Mouse (Mus musculus) forebrain, embryonic 15.5 days (tissue): ENCODE data around the gene Mcu. TPM values are rescaled to one million over a fixed set of nuclear protein-coding genes. Genes with fewer than 3 reads are reported as not detected.

Experiments
- ATAC-seq: fragments of 200-750 bp; cut with Nextera tagmentation; replicated peaks from 2 replicates; pipeline ENCODE4 v1.8.0; 2017; ENCODE audit warnings: mild to moderate bottlenecking, moderate TSS enrichment, moderate library complexity
- H3K27ac ChIP-seq: fragments of 300-500 bp; sonication (generic); replicated peaks from 2 replicates; pipeline ENCODE4 v1.5.1; 2015; ENCODE audit warnings: mild to moderate bottlenecking, inconsistent platforms
- H3K27me3 ChIP-seq: fragments of 300-500 bp; sonication (generic); 2 replicates; pipeline ENCODE4 v1.6.1; 2015; ENCODE audit warnings: inconsistent platforms
- H3K36me3 ChIP-seq: fragments of 300-500 bp; sonication (generic); 2 replicates; pipeline ENCODE4 v1.6.1; 2015; ENCODE audit warnings: mild to moderate bottlenecking, inconsistent platforms
- H3K4me1 ChIP-seq: fragments of 300-500 bp; sonication (generic); 2 replicates; pipeline ENCODE4 v1.6.1; 2015; ENCODE audit warnings: inconsistent platforms
- H3K4me2 ChIP-seq: fragments of 300-500 bp; sonication (generic); replicated peaks from 2 replicates; pipeline ENCODE4 v1.6.1; 2015; ENCODE audit warnings: mild to moderate bottlenecking, inconsistent platforms
- H3K4me3 ChIP-seq: fragments of 300-500 bp; sonication (generic); 2 replicates; pipeline ENCODE4 v1.5.1; 2015; ENCODE audit warnings: mild to moderate bottlenecking, inconsistent platforms
- H3K9ac ChIP-seq: fragments of 300-500 bp; sonication (generic); replicated peaks from 2 replicates; pipeline ENCODE4 v1.6.1; 2015; ENCODE audit warnings: mild to moderate bottlenecking, inconsistent platforms
- H3K9me3 ChIP-seq: fragments of 300-500 bp; sonication (generic); 2 replicates; pipeline ENCODE4 v1.6.1; 2016; ENCODE audit warnings: inconsistent platforms
- WGBS: fragments of 180-500 bp; shearing (Covaris S2); methylation state at CpG from one replicate; pipeline ENCODE4 v1.1.7; 2015; ENCODE audit warnings: mixed read lengths; 5-methylcytosine and 5-hydroxymethylcytosine counted together
- polyA plus RNA-seq: library from polyadenylated mRNA; unstranded; fragments of >200 nt; fragmentation: Nextera tagmentation; extraction: Ambion mirVana; gene quantifications from 2 replicates; pipeline ENCODE4 v1.2.1, GENCODE M21; 2015

Gene Mcu
- polyA plus RNA-seq, 1 experiment from 2014 or later, result 22.8 TPM

DNA sequence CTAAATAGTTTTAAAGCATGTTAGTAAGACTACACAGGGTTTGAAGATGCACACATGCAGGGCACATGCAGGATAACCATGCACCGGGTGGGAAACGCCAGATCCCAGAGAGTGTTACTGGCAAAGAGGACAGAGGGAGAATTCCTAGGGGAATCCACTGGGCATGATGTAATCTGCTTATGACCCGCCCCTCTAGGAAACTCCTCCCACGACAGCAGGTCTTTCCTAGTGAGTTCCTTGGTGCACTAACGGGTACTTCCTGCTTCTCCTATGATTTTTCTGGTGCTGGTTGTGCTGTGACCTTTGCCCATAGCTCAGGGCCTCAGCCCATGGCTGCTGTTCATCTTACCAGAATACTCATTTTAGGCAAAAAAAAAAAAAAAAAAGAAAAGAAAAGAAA, 12.6 kb downstream of the Mcu start:
- H3K36me3 ChIP-seq, result no peaks in the 10 kb centered on the region
- no peak overlapping the region for H3K4me2 ChIP-seq
- WGBS, result 55% methylated on average over 5 of the region's 5 CpGs
- no peak overlapping the region for H3K4me3 ChIP-seq
- H3K27me3 ChIP-seq, result no peaks in the 10 kb centered on the region
- no peak overlapping the region for H3K27ac ChIP-seq
- H3K4me1 ChIP-seq, result peaks cover 11% of the 10 kb centered on the region
- no peak overlapping the region for H3K9ac ChIP-seq
- ATAC-seq, result no peak
- H3K9me3 ChIP-seq, result no peaks in the 10 kb centered on the region

DNA sequence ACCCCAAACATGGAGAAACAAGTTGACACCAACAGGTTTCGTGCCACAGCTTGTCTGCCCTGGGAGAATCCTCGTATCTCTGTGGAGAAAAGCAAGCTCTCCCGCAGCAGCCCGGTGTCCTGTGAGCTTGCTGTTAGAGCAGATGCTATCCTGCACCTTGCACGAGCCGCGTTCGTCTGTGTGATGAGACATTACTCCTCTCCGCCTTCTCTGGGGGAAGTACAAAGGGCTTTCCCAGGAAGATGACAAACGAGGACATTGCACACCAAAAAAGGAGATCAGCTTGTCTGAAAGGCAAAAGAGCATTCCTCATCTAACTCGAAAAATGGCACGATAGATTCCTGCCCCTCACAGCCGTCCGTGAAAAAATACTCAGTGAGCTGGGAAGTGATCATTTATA, 13.6 kb downstream of the Mcu start:
- 0 out of 2 replicates have a peak overlapping the region, but pooled peaks have one; percentile 6 for H3K27ac ChIP-seq
- H3K36me3 ChIP-seq, result no peaks in the 10 kb centered on the region
- no peaks in the 10 kb centered on the region for H3K27me3 ChIP-seq
- H3K4me3 ChIP-seq, result no peak overlapping the region
- H3K9ac ChIP-seq, result no peak overlapping the region
- ATAC-seq, result no peak
- H3K9me3 ChIP-seq, result no peaks in the 10 kb centered on the region
- WGBS, result 68% methylated on average over 14 of the region's 14 CpGs
- peaks cover 11% of the 10 kb centered on the region for H3K4me1 ChIP-seq
- no peak overlapping the region for H3K4me2 ChIP-seq

DNA sequence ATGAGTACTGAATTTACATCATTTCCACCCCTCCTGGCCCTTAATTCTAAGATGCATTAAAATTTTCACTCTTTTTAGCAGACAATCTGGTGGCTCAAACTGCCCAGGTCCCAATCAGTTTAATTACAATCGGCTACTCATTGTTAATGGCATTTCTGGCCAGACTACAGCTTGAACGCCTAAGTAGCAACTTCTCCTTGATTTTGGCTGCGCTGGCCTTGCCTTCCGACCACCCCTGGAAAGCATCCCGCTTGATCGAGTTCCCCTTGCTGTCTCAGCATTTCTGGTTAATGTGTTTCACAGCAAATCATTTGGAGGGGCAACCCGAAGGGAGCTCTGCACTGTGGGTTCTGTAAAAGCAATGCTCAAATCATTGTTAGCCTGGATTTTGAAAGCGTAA, 14.4 kb downstream of the Mcu start:
- no peak for ATAC-seq
- Histone ChIP-seq H3K36me3 (no peaks in the 10 kb centered on the region), H3K9me3 (no peaks in the 10 kb centered on the region), H3K4me2 (no peak overlapping the region), H3K4me1 (peaks cover 11% of the 10 kb centered on the region), H3K27ac (peak overlapping the region; percentile 48), H3K4me3 (no peak overlapping the region), H3K9ac (no peak overlapping the region), H3K27me3 (no peaks in the 10 kb centered on the region)
- 57% methylated on average over 8 of the region's 8 CpGs for WGBS

DNA sequence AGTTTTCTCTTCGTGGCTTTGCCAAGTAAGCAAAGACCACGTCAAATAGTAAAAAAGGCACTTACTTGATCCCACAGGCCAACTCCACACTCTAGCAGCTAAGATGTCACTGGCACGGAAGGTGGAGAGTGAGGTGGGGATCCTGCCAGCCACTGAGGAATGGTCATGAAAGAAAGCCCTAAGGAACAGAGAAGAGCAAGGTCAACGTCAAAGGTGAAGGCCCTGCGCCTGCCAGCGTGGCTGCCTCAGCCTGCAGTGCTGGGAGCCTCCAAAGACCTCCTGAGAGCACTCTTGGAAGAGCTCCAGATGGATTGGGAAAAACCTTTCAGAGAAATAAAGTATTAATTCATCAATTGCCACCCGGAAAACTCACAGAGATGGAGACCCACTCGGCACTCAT, 16.0 kb downstream of the Mcu start:
- Histone ChIP-seq H3K27me3 (no peaks in the 10 kb centered on the region), H3K4me1 (peaks cover 11% of the 10 kb centered on the region), H3K4me3 (no peak overlapping the region), H3K9me3 (no peaks in the 10 kb centered on the region), H3K27ac (no peak overlapping the region), H3K4me2 (no peak overlapping the region), H3K9ac (no peak overlapping the region), H3K36me3 (no peaks in the 10 kb centered on the region)
- WGBS, result 85% methylated on average over 8 of the region's 8 CpGs
- no peak for ATAC-seq

DNA sequence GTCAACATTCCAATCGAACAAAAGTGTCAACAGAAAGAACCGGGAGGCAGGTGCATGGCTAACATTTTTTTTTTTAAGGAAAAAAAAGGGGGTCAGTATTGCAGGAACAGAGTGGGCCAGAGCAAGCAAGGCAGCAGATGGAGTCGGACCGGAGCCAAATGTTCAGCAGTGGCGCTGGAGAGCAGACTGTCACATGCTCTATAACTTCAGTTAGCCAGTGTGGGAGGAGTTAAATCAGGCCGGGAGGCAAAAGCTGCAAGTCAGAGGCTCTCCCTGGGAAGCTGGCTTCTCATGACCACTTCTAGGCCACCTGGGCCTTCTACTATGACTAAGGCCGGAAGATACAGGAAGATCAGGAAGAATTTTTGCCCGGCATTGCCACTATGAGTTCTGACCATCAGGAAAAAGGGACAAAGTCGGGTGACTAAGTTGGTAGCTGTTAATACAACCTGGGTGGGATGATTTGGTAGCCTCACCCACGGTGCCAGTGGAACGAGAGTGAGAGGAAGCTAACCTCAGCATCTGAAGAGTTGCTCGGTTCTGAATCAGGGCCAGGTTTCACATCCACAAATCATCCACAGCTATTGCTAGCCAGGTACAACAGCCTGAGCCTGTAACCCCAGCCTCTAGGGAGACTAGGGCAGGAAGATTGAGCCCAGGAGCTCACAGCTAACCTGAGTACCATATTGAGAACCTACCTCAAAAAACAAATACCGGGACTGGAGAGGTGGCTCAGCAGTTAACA, 22.5 kb downstream of the Mcu start:
- Histone ChIP-seq H3K4me1 (no peaks in the 10 kb centered on the region), H3K27me3 (no peaks in the 10 kb centered on the region), H3K27ac (no peak overlapping the region), H3K9ac (no peak overlapping the region), H3K36me3 (no peaks in the 10 kb centered on the region), H3K9me3 (no peaks in the 10 kb centered on the region), H3K4me2 (no peak overlapping the region), H3K4me3 (no peak overlapping the region)
- peak; percentile 66; the same call in 1 of the 2 replicates for ATAC-seq
- 78% methylated on average over 13 of the region's 13 CpGs for WGBS

DNA sequence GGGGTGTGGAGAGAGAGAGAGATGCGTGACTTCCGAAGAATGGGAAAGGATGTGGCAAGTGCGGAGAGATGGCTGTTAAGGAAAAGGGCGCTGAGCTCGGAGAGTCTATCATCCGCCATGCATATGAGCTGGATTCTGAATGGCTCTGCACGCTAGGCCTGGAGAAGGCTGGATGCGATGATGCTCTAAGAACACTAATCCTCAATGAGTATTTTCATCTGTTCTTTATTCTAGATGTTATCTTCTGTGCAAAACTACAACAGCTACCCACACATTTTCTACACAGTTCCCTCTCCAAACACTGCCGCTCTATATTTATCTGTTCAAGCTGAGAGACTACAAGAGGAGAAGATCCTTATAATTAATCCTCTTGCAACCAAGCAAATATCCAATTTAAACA, 25.9 kb downstream of the Mcu start:
- WGBS, result 96% methylated on average over 9 of the region's 9 CpGs
- H3K27ac ChIP-seq, result no peak overlapping the region
- H3K4me1 ChIP-seq, result no peaks in the 10 kb centered on the region
- no peak overlapping the region for H3K9ac ChIP-seq
- no peaks in the 10 kb centered on the region for H3K9me3 ChIP-seq
- no peaks in the 10 kb centered on the region for H3K27me3 ChIP-seq
- H3K4me3 ChIP-seq, result no peak overlapping the region
- ATAC-seq, result no peak
- no peaks in the 10 kb centered on the region for H3K36me3 ChIP-seq
- no peak overlapping the region for H3K4me2 ChIP-seq

DNA sequence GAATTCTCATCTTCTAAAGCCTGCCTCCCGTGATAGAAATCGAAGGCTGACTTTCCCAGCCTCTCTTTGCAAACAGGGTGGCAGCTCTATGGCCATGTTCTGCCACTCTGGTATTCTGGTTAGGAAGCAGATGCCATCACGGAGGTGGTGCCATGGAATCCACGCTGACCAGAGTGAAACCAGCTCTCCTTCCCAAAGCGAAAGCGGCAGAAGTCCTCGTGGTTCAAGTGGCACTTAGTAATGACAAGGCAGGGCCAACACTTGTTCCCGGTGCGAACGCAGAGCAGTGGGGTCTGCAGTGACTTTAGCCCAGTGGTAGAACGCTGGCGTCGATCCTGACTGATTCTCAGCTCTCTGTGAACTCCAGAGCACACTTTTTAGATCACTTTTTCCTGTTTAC, 26.6 kb downstream of the Mcu start:
- Histone ChIP-seq H3K27me3 (no peaks in the 10 kb centered on the region), H3K4me2 (no peak overlapping the region), H3K36me3 (no peaks in the 10 kb centered on the region), H3K27ac (no peak overlapping the region), H3K9me3 (no peaks in the 10 kb centered on the region), H3K4me1 (no peaks in the 10 kb centered on the region), H3K4me3 (no peak overlapping the region), H3K9ac (no peak overlapping the region)
- no peak for ATAC-seq
- 91% methylated on average over 13 of the region's 13 CpGs for WGBS

DNA sequence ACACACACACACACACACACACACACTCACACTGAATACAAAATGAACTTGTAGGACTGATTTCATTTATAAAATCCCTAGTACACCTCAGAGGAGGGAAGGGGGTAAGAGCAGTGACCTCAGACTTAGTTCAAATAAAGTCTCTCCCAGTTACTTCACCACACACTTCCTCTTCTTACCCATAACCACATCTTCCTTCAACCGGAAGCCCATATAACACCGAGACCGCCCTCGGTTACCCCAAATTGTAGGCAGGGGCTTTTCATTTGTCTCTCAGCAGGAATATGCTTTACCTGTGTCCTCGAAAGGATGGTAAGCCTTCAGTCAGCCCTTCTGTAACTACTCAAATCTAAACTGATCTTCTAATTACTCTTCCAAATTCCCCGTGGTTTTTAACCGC, 27.1 kb downstream of the Mcu start:
- ATAC-seq, result no peak
- Histone ChIP-seq H3K4me2 (no peak overlapping the region), H3K4me1 (no peaks in the 10 kb centered on the region), H3K27me3 (no peaks in the 10 kb centered on the region), H3K36me3 (no peaks in the 10 kb centered on the region), H3K27ac (no peak overlapping the region), H3K9me3 (no peaks in the 10 kb centered on the region), H3K9ac (no peak overlapping the region), H3K4me3 (no peak overlapping the region)
- 93% methylated on average over 7 of the region's 7 CpGs for WGBS

DNA sequence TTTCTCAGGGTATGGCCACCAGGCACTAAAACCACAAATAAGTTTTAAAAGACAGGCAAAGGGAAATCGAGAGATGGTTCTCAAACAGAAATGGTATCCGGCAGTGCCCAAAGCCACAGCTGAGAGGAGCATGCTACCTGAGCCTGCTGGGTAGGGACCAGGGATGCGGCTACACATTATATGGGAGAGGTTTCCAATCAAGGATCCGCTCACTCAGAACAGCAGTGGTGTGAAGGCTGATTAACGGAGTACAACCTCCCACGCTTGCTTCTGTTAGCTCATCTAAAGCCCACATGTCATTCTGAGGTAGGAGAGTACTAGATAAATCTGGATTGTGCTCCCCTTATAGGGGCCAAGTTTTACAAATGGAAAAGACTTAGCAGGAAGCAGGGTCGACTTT, 28.4 kb downstream of the Mcu start:
- H3K36me3 ChIP-seq, result no peaks in the 10 kb centered on the region
- no peak overlapping the region for H3K27ac ChIP-seq
- no peak overlapping the region for H3K9ac ChIP-seq
- H3K4me2 ChIP-seq, result no peak overlapping the region
- no peaks in the 10 kb centered on the region for H3K4me1 ChIP-seq
- no peaks in the 10 kb centered on the region for H3K27me3 ChIP-seq
- H3K4me3 ChIP-seq, result no peak overlapping the region
- WGBS, result 89% methylated on average over 7 of the region's 7 CpGs
- no peak for ATAC-seq
- no peaks in the 10 kb centered on the region for H3K9me3 ChIP-seq

DNA sequence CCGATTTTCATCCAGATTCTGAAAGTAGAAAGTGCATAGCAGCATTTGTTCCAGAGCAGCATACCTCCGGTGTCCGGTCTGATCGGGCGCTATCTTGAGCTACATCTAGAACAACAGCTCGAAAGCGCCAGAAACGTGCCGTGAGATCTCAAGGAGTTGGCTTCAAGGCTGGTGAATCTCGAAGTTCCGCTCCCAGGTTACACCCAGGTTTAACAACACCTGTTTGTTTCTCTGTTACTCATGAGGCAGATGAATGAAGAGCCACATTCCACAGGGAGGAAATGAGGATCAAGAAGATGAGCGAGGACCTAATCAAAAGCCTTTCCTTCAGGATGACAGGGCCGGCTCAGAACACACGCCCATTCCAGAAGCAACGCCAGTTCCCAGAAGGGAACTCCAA, 29.7 kb downstream of the Mcu start:
- Histone ChIP-seq H3K36me3 (no peaks in the 10 kb centered on the region), H3K4me2 (no peak overlapping the region), H3K4me1 (no peaks in the 10 kb centered on the region), H3K9ac (no peak overlapping the region), H3K27ac (no peak overlapping the region), H3K27me3 (no peaks in the 10 kb centered on the region), H3K9me3 (no peaks in the 10 kb centered on the region), H3K4me3 (no peak overlapping the region)
- no peak for ATAC-seq
- 95% methylated on average over 15 of the region's 15 CpGs for WGBS

DNA sequence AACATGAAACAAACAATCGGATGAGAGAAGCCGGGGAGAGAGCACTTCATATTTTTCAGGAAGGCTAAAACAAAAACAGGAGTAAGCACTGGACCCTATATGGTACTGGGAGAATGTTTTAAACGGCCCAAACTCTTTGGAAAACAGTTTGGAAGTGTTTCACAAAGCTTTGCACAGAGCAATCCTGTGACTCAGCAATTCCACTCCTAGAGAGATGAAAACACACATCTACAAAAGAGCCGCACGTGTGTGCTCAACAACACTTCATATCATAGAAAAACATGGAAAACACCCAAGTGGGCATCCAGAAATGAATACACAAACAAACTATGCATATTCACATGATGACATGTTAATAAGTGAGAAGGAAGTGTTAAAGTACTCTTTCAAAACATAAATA, 30.9 kb downstream of the Mcu start:
- WGBS, result 89% methylated on average over 5 of the region's 5 CpGs
- Histone ChIP-seq H3K27me3 (no peaks in the 10 kb centered on the region), H3K27ac (no peak overlapping the region), H3K4me2 (no peak overlapping the region), H3K9ac (no peak overlapping the region), H3K36me3 (no peaks in the 10 kb centered on the region), H3K4me1 (no peaks in the 10 kb centered on the region), H3K4me3 (no peak overlapping the region), H3K9me3 (no peaks in the 10 kb centered on the region)
- no peak for ATAC-seq

DNA sequence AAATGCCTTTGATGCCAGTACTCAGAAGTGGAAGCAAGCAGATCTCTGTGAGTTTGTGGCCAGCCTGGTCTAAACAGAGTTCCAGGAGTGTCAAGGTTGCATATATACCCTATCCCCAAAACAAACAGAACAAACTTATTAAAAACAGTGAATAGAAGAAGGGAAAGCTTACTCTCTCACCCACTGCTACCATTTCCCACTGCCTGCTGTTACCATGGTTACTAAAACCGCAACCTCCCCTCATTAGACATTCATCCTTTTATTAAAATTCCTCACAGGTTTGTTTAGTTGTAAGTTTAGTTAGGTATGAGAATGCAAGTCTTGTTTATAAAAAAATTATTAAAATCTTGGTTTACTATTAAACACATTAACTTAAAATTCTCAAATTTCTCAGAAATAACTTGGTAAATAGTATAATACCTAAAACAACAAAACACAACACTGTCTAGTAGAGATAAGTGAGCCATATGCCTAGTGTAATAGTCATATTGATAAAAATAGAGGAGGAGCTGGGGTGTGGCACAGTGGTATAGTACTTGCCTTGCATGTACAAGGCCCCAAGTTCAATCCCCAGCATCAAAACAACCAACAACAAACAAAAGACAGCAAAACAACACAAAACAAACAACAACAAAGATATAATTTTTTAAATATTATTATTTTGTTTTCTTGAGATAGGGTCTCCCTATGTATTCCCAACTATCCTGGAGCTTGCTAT, 34.5 kb downstream of the Mcu start:
- H3K27me3 ChIP-seq, result no peaks in the 10 kb centered on the region
- no peaks in the 10 kb centered on the region for H3K9me3 ChIP-seq
- WGBS, result 37% methylated on average over 1 of the region's 1 CpGs
- no peak overlapping the region for H3K27ac ChIP-seq
- no peak for ATAC-seq
- H3K4me3 ChIP-seq, result no peak overlapping the region
- H3K4me2 ChIP-seq, result no peak overlapping the region
- peaks cover 7% of the 10 kb centered on the region; the same call in 1 of the 2 replicates for H3K4me1 ChIP-seq
- H3K36me3 ChIP-seq, result no peaks in the 10 kb centered on the region
- no peak overlapping the region for H3K9ac ChIP-seq
